Mouse (Mus musculus): ENCODE data around the gene Ppp2r1b.

DNA sequence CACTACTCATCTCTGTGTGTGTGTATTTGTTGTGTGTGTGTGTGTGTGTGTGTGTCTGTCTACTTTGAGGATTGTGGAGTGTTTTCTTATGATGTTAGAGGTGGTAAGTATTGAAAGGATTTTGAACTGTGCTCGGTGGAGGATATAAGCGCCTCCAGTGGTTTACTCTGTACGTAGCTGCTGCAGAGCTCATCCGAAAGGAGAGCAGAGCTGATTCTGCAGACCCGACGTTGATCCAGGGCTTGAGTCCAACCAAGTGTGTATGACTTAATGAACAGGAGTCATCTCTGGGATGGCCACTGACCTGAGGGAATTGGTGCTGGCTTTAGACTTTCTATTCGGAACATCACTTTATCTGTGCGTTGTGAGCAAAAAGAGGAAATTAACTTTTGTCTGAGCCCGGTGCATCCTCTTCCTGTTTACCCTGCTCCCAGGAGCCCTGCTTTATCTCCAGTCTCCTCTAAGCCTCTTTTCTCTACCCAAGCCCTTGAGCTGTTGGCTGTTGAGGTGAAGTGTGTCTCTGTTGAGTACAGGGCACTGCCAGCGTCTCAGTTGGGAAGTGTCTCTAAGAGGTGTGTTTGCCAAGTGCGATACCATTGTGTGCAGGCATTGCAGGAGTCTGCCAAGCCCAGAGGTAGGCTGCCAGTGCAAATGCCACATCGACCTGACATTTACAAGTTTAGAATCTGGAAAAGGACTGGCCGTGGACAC lies 3.9 kb upstream of the Ppp2r1b start:
- TF ChIP-seq GATA1 (IDR thresholded peaks at IDR 0.05; ENCODE audit: low read length) (no peak), TAL1 (IDR thresholded peaks at IDR 0.05; ENCODE audit: low read length) (no peak)
